22 mouse cellular contexts compared by ENCODE assay signal in the genomic region with DNA sequence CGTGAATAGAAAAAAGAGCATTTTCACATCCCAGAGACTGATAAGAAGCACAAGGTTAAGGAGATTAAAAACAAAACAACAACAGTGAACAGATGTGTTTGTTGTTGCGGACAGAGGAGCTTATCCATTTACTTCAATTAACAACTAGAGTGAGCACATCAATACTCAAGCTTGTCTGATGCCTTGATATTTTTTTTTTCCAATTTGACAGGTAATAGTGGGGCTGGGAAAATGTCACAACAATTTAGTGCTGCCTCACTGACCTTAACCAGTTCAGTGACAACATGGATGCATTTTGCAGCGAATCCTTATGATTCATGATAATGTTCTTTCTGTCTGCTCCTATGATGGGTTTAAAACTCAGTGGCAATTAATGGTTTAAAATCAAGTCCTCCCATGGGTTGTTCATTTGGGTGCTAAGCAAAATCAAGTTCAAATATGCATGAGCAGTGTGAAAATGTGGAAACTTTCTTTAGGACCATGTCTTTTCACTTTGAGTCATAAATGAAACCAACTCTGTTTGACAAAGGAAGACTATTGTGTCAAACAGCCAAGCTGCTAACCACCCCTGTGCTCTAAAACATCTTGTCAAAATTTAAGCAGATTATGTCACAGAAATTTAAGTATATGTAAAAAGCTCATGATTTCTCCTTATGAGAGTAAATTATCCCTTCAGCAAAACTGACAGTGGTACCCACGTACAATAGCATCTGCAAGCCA.
DNase-seq lines count a peak whose midpoint lies in the region; ATAC-seq lines count a peak whose summit lies in the region.
"Had no signal": no experiment of that assay in that cellular context is flagged by ENCODE, and none has a peak within 500 bp of the region (broad histone marks: within the 10 kb centered on the region; RNA-seq: fewer than 3 reads in every experiment).

No protein-coding gene starts in this region.

- no peak overlapping the region for H3K4me2 ChIP-seq in midbrain, embryonic 11.5 days
- H3K4me2 ChIP-seq in midbrain, embryonic 13.5 days (replicated peaks), result no peak overlapping the region
- H3K4me2 ChIP-seq: forebrain, embryonic 13.5 days; hindbrain, embryonic 12.5 days; intestine, embryonic 15.5 days had no signal

- no peak overlapping the region for H3K9ac ChIP-seq in midbrain, embryonic 11.5 days (ENCODE audit: low read length)
- no peak overlapping the region for H3K9ac ChIP-seq in midbrain, embryonic 13.5 days (replicated peaks)
- H3K9ac ChIP-seq: forebrain, embryonic 13.5 days; forebrain, postnatal 0 days; hindbrain, embryonic 12.5 days; intestine, embryonic 15.5 days had no signal

- DNase-seq in midbrain, embryonic 11.5 days (ENCODE audit: low spot score, missing footprints), result peak; percentile 74
- no peak for DNase-seq in frontal cortex, adult 2 months (ENCODE audit: extremely low spot score in 1 of 2, low spot score in 1 of 2)
- DNase-seq in gastrocnemius, postnatal 25 days, result no peak
- no peak for DNase-seq in lung, postnatal 10 days
- DNase-seq: adrenal gland, adult 2 months; adrenal gland, postnatal 25 days; cerebellum, adult 2 months; cerebellum, postnatal 10 days; forebrain, postnatal 0 days; heart, adult 18-20 months; heart, postnatal 10 days; heart, postnatal 4 days had no signal

- ATAC-seq in midbrain, embryonic 11.5 days (ENCODE audit: low FRiP score), result no peak
- no peak for ATAC-seq in midbrain, embryonic 13.5 days
- peak; percentile 29 for ATAC-seq in activated CD4-positive, CD25-positive, alpha-beta regulatory T cell, adult 4 months
- peak; percentile 51 for ATAC-seq in inflammation-experienced regulatory T-cells, adult 6 months
- ATAC-seq: forebrain, embryonic 13.5 days; forebrain, postnatal 0 days; hindbrain, embryonic 16.5 days; intestine, embryonic 15.5 days; Patski had no signal

- no peaks in the 10 kb centered on the region for H3K9me3 ChIP-seq in midbrain, embryonic 11.5 days (ENCODE audit: control insufficient read depth, low read length)
- H3K9me3 ChIP-seq in midbrain, embryonic 13.5 days, result no peaks in the 10 kb centered on the region
- H3K9me3 ChIP-seq: embryonic facial prominence, embryonic 10.5 days; forebrain, embryonic 13.5 days; heart, embryonic 10.5 days; hindbrain, embryonic 12.5 days; intestine, embryonic 15.5 days had no signal

- H3K27me3 ChIP-seq in midbrain, embryonic 11.5 days (ENCODE audit: control insufficient read depth, insufficient read depth, low read length), result no peaks in the 10 kb centered on the region
- no peaks in the 10 kb centered on the region for H3K27me3 ChIP-seq in midbrain, embryonic 13.5 days
- H3K27me3 ChIP-seq: forebrain, embryonic 13.5 days; hindbrain, embryonic 12.5 days; intestine, embryonic 15.5 days; Patski had no signal

- WGBS in midbrain, embryonic 11.5 days, result 82% methylated on average over 4 of the region's 4 CpGs
- WGBS in midbrain, embryonic 13.5 days, result 79% methylated on average over 4 of the region's 4 CpGs

- no peaks in the 10 kb centered on the region for H3K36me3 ChIP-seq in midbrain, embryonic 11.5 days (ENCODE audit: control insufficient read depth, insufficient read depth, low read length)
- no peaks in the 10 kb centered on the region for H3K36me3 ChIP-seq in midbrain, embryonic 13.5 days
- H3K36me3 ChIP-seq: embryonic facial prominence, embryonic 10.5 days; heart, embryonic 10.5 days; hindbrain, embryonic 12.5 days; intestine, embryonic 15.5 days had no signal

- no peaks in the 10 kb centered on the region for H3K4me1 ChIP-seq in midbrain, embryonic 11.5 days (ENCODE audit: control insufficient read depth, insufficient read depth, low read length)
- no peaks in the 10 kb centered on the region for H3K4me1 ChIP-seq in midbrain, embryonic 13.5 days (replicated peaks)
- H3K4me1 ChIP-seq: embryonic facial prominence, embryonic 10.5 days; forebrain, embryonic 13.5 days; heart, embryonic 10.5 days; hindbrain, embryonic 12.5 days; intestine, embryonic 15.5 days had no signal

- no peak overlapping the region for H3K27ac ChIP-seq in midbrain, embryonic 11.5 days (ENCODE audit: low read depth, low read length)
- no peak overlapping the region for H3K27ac ChIP-seq in midbrain, embryonic 13.5 days
- H3K27ac ChIP-seq: embryonic facial prominence, embryonic 10.5 days; forebrain, embryonic 13.5 days; heart, embryonic 10.5 days; hindbrain, embryonic 12.5 days; intestine, embryonic 15.5 days had no signal

- H3K4me3 ChIP-seq in midbrain, embryonic 11.5 days (ENCODE audit: low read depth, low read length), result no peak overlapping the region
- H3K4me3 ChIP-seq in midbrain, embryonic 13.5 days (replicated peaks), result no peak overlapping the region
- H3K4me3 ChIP-seq: embryonic facial prominence, embryonic 10.5 days; forebrain, embryonic 13.5 days; heart, embryonic 10.5 days; hindbrain, embryonic 12.5 days; intestine, embryonic 15.5 days had no signal

Comparison
In these comparisons a context has a peak if more than half of its experiments do, and no peak if none do; other contexts are left out.
1. ATAC-seq: peak in activated CD4-positive, CD25-positive, alpha-beta regulatory T cell, adult 4 months (single experiment) and inflammation-experienced regulatory T-cells, adult 6 months (single experiment); none in midbrain, embryonic 11.5 days (single experiment) and midbrain, embryonic 13.5 days (single experiment).